Mouse (Mus musculus) CH12.LX (cell line): ENCODE data around the gene Ak3. TPM values are rescaled to one million over a fixed set of nuclear protein-coding genes. Genes with fewer than 3 reads are reported as not detected.
A peak's percentile ranks its signal among the peaks of the same experiment; 100 is the strongest.

Experiments
- DNase-seq: peaks from one replicate; pipeline ENCODE4 v3.0.0-alpha.2; 2013; ENCODE audit errors: extremely low read depth
- H3K27ac ChIP-seq: 2 replicates; pipeline ENCODE4 v1.5.1; 2012; ENCODE audit warnings: low read depth, mild to moderate bottlenecking, control low read depth, moderate library complexity; ENCODE audit not compliant: insufficient read depth
- H3K27me3 ChIP-seq: replicated peaks from 2 replicates; pipeline ENCODE3; 2012; ENCODE audit warnings: inconsistent platforms
- H3K36me3 ChIP-seq, 2 experiments: replicated peaks in 1 of 2; 2 replicates each; pipeline versions ENCODE3 to v1.6.1; 2012; ENCODE audit warnings: inconsistent platforms in 1 of 2, low read length in 1 of 2, mild to moderate bottlenecking in 1 of 2, mixed read lengths in 1 of 2, moderate library complexity in 1 of 2; ENCODE audit not compliant: control insufficient read depth in 1 of 2, insufficient read depth in 1 of 2
- H3K4me1 ChIP-seq, 2 experiments: 2 replicates each; pipeline ENCODE4 v1.6.1; 2012; ENCODE audit warnings: inconsistent platforms in 1 of 2, moderate library complexity in 1 of 2; ENCODE audit not compliant: insufficient read depth in 2 of 2, control insufficient read depth in 1 of 2
- H3K4me2 ChIP-seq: 2 replicates; pipeline ENCODE4 v1.6.1; 2012; ENCODE audit warnings: low read depth, mild to moderate bottlenecking, control low read depth; ENCODE audit not compliant: poor library complexity, insufficient read depth, severe bottlenecking
- H3K4me3 ChIP-seq, 3 experiments: fragments of 150-350 bp in 1 of 3; sonication (generic) in 1 of 3; replicated peaks in 1 of 3; 2 replicates each; pipeline versions ENCODE3 to v1.5.1; 2011 to 2012; ENCODE audit warnings: low read depth in 2 of 3, low read length in 2 of 3, mild to moderate bottlenecking in 2 of 3, moderate library complexity in 2 of 3, control low read depth in 1 of 3, improper control_type of control experiment in 1 of 3, inconsistent platforms in 1 of 3, mixed read lengths in 1 of 3; ENCODE audit not compliant: poor library complexity in 1 of 3
- H3K79me2 ChIP-seq: replicated peaks from 2 replicates; pipeline ENCODE4 v1.6.1; 2012; ENCODE audit warnings: mild to moderate bottlenecking, moderate library complexity; ENCODE audit not compliant: control insufficient read depth, poor library complexity, insufficient read depth, severe bottlenecking; ENCODE audit errors: extremely low read depth
- H3K9ac ChIP-seq: 2 replicates; pipeline ENCODE4 v1.6.1; 2012; ENCODE audit warnings: low read depth, mild to moderate bottlenecking, control low read depth, moderate library complexity; ENCODE audit not compliant: insufficient read depth
- H3K9me3 ChIP-seq: replicated peaks from 2 replicates; pipeline ENCODE3; 2012; ENCODE audit warnings: low read length, inconsistent platforms, mixed read lengths
- BHLHE40 ChIP-seq: IDR thresholded peaks from 2 replicates; pipeline ENCODE4 v1.6.1; 2011; ENCODE audit warnings: mild to moderate bottlenecking, low read depth, low read length, improper control_type of control experiment
- CTCF ChIP-seq, 2 experiments: IDR thresholded peaks in 1 of 2; conservative IDR thresholded peaks in 1 of 2; 2 replicates each; pipeline ENCODE4 v1.5.1; 2011 to 2012; ENCODE audit warnings: low read depth in 2 of 2, low read length in 2 of 2, improper control_type of control experiment in 1 of 2, inconsistent platforms in 1 of 2, mild to moderate bottlenecking in 1 of 2, moderate library complexity in 1 of 2
- ELF1 ChIP-seq: IDR thresholded peaks from 2 replicates; pipeline ENCODE4 v1.6.1; 2014; ENCODE audit warnings: low read depth, mild to moderate bottlenecking, inconsistent platforms, low read length, improper control_type of control experiment
- EP300 ChIP-seq: IDR thresholded peaks from 2 replicates; pipeline ENCODE4 v1.6.1; 2011; ENCODE audit warnings: low read length, improper control_type of control experiment
- ETS1 ChIP-seq: conservative IDR thresholded peaks from 2 replicates; pipeline ENCODE4 v1.6.1; 2012; ENCODE audit warnings: low read depth, mild to moderate bottlenecking, inconsistent platforms, low read length, improper control_type of control experiment, moderate library complexity
- GABPA ChIP-seq: IDR thresholded peaks from 2 replicates; pipeline ENCODE4 v1.6.1; 2012; ENCODE audit warnings: low read depth, low read length, improper control_type of control experiment, inconsistent platforms; ENCODE audit not compliant: insufficient replicate concordance
- HCFC1 ChIP-seq: IDR thresholded peaks from 2 replicates; pipeline ENCODE4 v1.6.1; 2012; ENCODE audit warnings: low read depth, mild to moderate bottlenecking, inconsistent platforms, low read length, improper control_type of control experiment
- JUN ChIP-seq: IDR thresholded peaks from 2 replicates; pipeline ENCODE4 v1.6.1; 2011; ENCODE audit warnings: low read depth, mild to moderate bottlenecking, low read length, improper control_type of control experiment, moderate library complexity; ENCODE audit not compliant: insufficient read depth
- KAT2A ChIP-seq: IDR thresholded peaks from 2 replicates; pipeline ENCODE4 v1.6.1; 2012; ENCODE audit warnings: low read length, improper control_type of control experiment, inconsistent platforms; ENCODE audit not compliant: insufficient replicate concordance
- MAX ChIP-seq: IDR thresholded peaks from 2 replicates; pipeline ENCODE4 v1.6.1; 2011; ENCODE audit warnings: low read length, improper control_type of control experiment
- MAZ ChIP-seq: IDR thresholded peaks from 2 replicates; pipeline ENCODE4 v1.6.1; 2012; ENCODE audit warnings: low read depth, mild to moderate bottlenecking, inconsistent platforms, low read length, improper control_type of control experiment, moderate library complexity
- MYC ChIP-seq: IDR thresholded peaks from 2 replicates; pipeline ENCODE4 v1.6.1; 2011; ENCODE audit warnings: low read depth, mild to moderate bottlenecking, improper control_type of control experiment, low read length
- POLR2A ChIP-seq: IDR thresholded peaks from 2 replicates; pipeline ENCODE4 v1.6.1; 2011; ENCODE audit warnings: low read depth, mild to moderate bottlenecking, improper control_type of control experiment, low read length
- POLR2AphosphoS2 ChIP-seq: IDR thresholded peaks from 2 replicates; pipeline ENCODE4 v1.6.1; 2011; ENCODE audit warnings: low read depth, low read length, improper control_type of control experiment
- RCOR1 ChIP-seq: conservative IDR thresholded peaks from 2 replicates; pipeline ENCODE4 v1.6.1; 2012; ENCODE audit warnings: low read depth, mild to moderate bottlenecking, inconsistent platforms, low read length, improper control_type of control experiment
- SIN3A ChIP-seq: IDR thresholded peaks from 2 replicates; pipeline ENCODE4 v1.6.1; 2012; ENCODE audit warnings: low read length, improper control_type of control experiment, inconsistent platforms
- SMC3 ChIP-seq: IDR thresholded peaks from 2 replicates; pipeline ENCODE4 v1.6.1; 2011; ENCODE audit warnings: low read depth, low read length, improper control_type of control experiment
- TBP ChIP-seq: conservative IDR thresholded peaks from 2 replicates; pipeline ENCODE4 v1.6.1; 2011; ENCODE audit warnings: low read depth, low read length, improper control_type of control experiment
- TCF12 ChIP-seq: IDR thresholded peaks from 2 replicates; pipeline ENCODE4 v1.6.1; 2014; ENCODE audit warnings: low read depth, mild to moderate bottlenecking, inconsistent platforms, low read length, improper control_type of control experiment
- USF1 ChIP-seq: IDR thresholded peaks from 2 replicates; pipeline ENCODE4 v1.6.1; 2014; ENCODE audit warnings: low read depth, mild to moderate bottlenecking, inconsistent platforms, low read length, improper control_type of control experiment
- ZC3H11A ChIP-seq: IDR thresholded peaks from 2 replicates; pipeline ENCODE4 v1.6.1; 2012; ENCODE audit warnings: low read depth, mild to moderate bottlenecking, inconsistent platforms, low read length, improper control_type of control experiment
- ZKSCAN1 ChIP-seq: IDR thresholded peaks from 2 replicates; pipeline ENCODE4 v1.6.1; 2012; ENCODE audit warnings: low read depth, inconsistent platforms, low read length, improper control_type of control experiment, borderline replicate concordance
- ZMIZ1 ChIP-seq: IDR thresholded peaks from 2 replicates; pipeline ENCODE4 v1.6.1; 2012; ENCODE audit warnings: low read depth, mild to moderate bottlenecking, inconsistent platforms, low read length, improper control_type of control experiment
- ZNF384 ChIP-seq: IDR thresholded peaks from 2 replicates; pipeline ENCODE4 v1.6.1; 2012; ENCODE audit warnings: low read depth, low read length, improper control_type of control experiment, inconsistent platforms
- dilution Hi-C: fragments of 300-500 bp; cut with MboI; formaldehyde crosslinking; loops from 2 replicates; pipeline ENCODE4 v1.14.3; 2020; ENCODE audit warnings: low sequenced_read_pairs; ENCODE audit not compliant: extremely low pct_unique_long_range_greater_than_20kb, extremely low pct_ligation_motif_present
- in situ Hi-C: fragments of 300-500 bp; cut with MboI; formaldehyde crosslinking; loops from 3 replicates; pipeline ENCODE4 v1.14.3; 2019; ENCODE audit warnings: low sequenced_read_pairs, low pct_ligation_motif_present, low pct_unique_long_range_greater_than_20kb, mixed read lengths
- polyA plus RNA-seq: library from polyadenylated mRNA; unstranded; fragments of >175 nt; gene quantifications from 2 replicates; pipeline ENCODE4 v1.2.1, GENCODE M21; 2012; ENCODE audit warnings: low read depth; ENCODE audit not compliant: insufficient read length
- total RNA-seq, 2 experiments: library from RNA; depleted of rRNA; stranded (reverse); fragments of 300-350 nt in 1 of 2; fragments of >200 nt in 1 of 2; gene quantifications; 2 replicates each; pipeline ENCODE4 v1.2.3; 2012 to 2014

The Ak3 gene
- total and polyA plus RNA-seq, 3 experiments, result 21.3 to 38.8 (median 33.9) TPM

DNA sequence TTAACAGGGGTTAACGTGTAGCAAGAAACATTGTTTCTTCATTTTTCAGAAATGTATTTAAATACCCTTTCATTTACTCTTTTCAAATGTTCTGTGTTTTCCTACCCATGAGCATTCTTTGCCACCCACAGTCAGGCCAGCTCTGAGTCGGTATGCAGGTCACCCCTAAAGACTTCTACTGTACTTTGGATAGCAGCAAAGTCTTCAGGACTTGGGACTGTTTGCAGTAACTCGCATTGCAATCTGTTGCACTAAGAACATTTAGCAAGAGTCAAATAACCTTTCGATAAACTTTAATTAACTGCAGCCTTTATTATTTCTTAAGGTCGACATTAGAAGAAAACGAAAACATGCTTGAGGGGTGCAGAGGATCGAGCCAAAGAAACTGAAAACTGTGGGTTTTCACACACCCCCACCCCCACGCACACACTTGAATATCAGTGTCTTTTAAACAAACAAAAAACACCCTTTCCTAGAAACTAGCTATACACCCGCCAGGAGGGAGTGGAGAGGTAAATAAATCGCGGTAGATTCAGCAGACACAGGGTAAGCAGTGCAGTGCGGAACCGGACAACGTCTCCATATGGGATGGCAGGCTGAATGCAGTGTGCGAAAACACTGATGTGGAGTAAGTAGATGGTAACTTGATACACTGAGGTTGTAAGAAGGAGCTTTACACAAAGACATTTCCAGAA is 1.7 kb downstream of the Ak3 start:
- Histone ChIP-seq H3K4me3 (peak overlapping the region; percentile 50 to 96 (median 76)), H3K79me2 (no peaks in the 10 kb centered on the region; the same call in 1 of the 2 replicates)
- in situ Hi-C loops, result no loop called here
- TF ChIP-seq TBP, result no peak
- no peak for TF ChIP-seq SMC3
- no peak for TF ChIP-seq BHLHE40
- TF ChIP-seq ELF1, result no peak
- TF ChIP-seq ZNF384, result no peak
- TF ChIP-seq MAX, result no peak
- no peak for TF ChIP-seq MYC
- TF ChIP-seq JUN, result no peak
- TF ChIP-seq, all 38 proteins: peak for 0
- Histone ChIP-seq H3K9me3 (peaks cover 3% of the 10 kb centered on the region), H3K36me3 (peaks cover 0 to 28% of the 10 kb centered on the region in 2 experiments), H3K4me2 (peak overlapping the region; percentile 88), H3K27me3 (no peaks in the 10 kb centered on the region), H3K27ac (no peak overlapping the region), H3K9ac (peak overlapping the region; percentile 62), H3K4me1 (peaks cover 0 to 25% of the 10 kb centered on the region in 2 experiments; a peak in 2 of 4 replicates)
- DNase-seq, result no peak
- dilution Hi-C loops, result no loop called here

DNA sequence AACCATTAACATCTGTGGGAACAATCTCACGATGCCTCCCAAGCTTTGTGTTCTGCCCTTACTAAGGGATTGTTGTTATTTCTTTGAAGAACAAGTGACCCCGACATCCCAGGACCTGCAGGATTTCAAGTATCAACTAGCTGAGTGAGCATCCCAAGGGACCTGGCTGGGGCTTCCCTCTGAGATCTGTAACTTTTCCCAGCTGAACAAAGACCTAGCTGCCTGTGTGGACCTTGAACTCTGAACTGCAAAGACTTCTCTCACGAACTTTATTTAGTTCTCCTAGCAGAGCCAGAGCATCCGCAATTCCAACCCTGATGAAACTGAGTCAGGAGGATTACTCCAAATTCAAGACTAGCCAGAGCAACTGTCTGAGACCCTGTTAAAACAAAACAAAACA is 2.4 kb downstream of the Ak3 start:
- peaks cover 0 to 25% of the 10 kb centered on the region in 2 experiments; a peak in 2 of 4 replicates for H3K4me1 ChIP-seq
- dilution Hi-C loops, result no loop called here
- H3K79me2 ChIP-seq, result no peaks in the 10 kb centered on the region; the same call in 1 of the 2 replicates
- H3K4me2 ChIP-seq, result no peak overlapping the region
- H3K9me3 ChIP-seq, result peaks cover 3% of the 10 kb centered on the region
- no peak overlapping the region for H3K9ac ChIP-seq
- H3K27ac ChIP-seq, result no peak overlapping the region
- TF ChIP-seq MYC (no peak), HCFC1 (no peak), CTCF (conservative IDR thresholded peaks at IDR 0.05 in 1 of 2, IDR thresholded peaks at IDR 0.05 in 1 of 2; ENCODE audit: low read depth in 2 of 2, low read length in 2 of 2) (no peak), SIN3A (no peak), MAX (no peak), ELF1 (no peak), ZC3H11A (no peak), TCF12 (no peak), RCOR1 (no peak), ZMIZ1 (no peak), KAT2A (no peak), ZKSCAN1 (no peak), GABPA (no peak), MAZ (no peak), ETS1 (no peak), EP300 (no peak), POLR2A (no peak), USF1 (no peak), ZNF384 (no peak), POLR2AphosphoS2 (no peak)
- in situ Hi-C loops, result no loop called here
- H3K4me3 ChIP-seq, result no peak overlapping the region
- no peaks in the 10 kb centered on the region for H3K27me3 ChIP-seq
- no peak for DNase-seq
- peaks cover 0 to 31% of the 10 kb centered on the region in 2 experiments for H3K36me3 ChIP-seq
